Comparison of ENCODE assay signal across 21 mouse cellular contexts in genomic region chr13:60257878-60258277, GRCm38 (mm10).
DNase-seq lines count a peak whose midpoint lies in the region; ATAC-seq lines count a peak whose summit lies in the region.
"Had no signal": no experiment of that assay in that cellular context is flagged by ENCODE, and none has a peak within 500 bp of the region (broad histone marks: within the 10 kb centered on the region; RNA-seq: fewer than 3 reads in every experiment).

No protein-coding gene starts in this region.

- H3K27me3 ChIP-seq in embryonic facial prominence, embryonic 13.5 days: no peaks in the 10 kb centered on the region
- H3K27me3 ChIP-seq: hindbrain, embryonic 15.5 days; intestine, embryonic 15.5 days; megakaryocyte, embryonic 14.5 days; stomach, embryonic 15.5 days had no signal

- ATAC-seq in embryonic facial prominence, embryonic 13.5 days (ENCODE audit: insufficient number of reproducible peaks, insufficient read depth, low FRiP score, low TSS enrichment, low read depth): no peak
- ATAC-seq: intestine, embryonic 15.5 days; liver, postnatal 0 days; midbrain, embryonic 16.5 days had no signal

- H3K4me3 ChIP-seq in embryonic facial prominence, embryonic 13.5 days: no peak overlapping the region
- H3K4me3 ChIP-seq: gastrocnemius, adult 2 months; hindbrain, embryonic 15.5 days; intestine, embryonic 15.5 days; megakaryocyte, embryonic 14.5 days; stomach, embryonic 15.5 days had no signal

- H3K4me2 ChIP-seq in embryonic facial prominence, embryonic 13.5 days: no peak overlapping the region
- H3K4me2 ChIP-seq: hindbrain, embryonic 15.5 days; intestine, embryonic 15.5 days; stomach, embryonic 15.5 days had no signal

- peaks cover 50% of the 10 kb centered on the region for H3K4me1 ChIP-seq in embryonic facial prominence, embryonic 13.5 days
- H3K4me1 ChIP-seq: hindbrain, embryonic 15.5 days; megakaryocyte, embryonic 14.5 days had no signal

- peak; percentile 78 for DNase-seq in heart, adult 11 months
- no peak for DNase-seq in heart, postnatal 36 days
- peak; percentile 33 for DNase-seq in adipocyte (ENCODE audit: low spot score)
- DNase-seq in kidney, postnatal 36 days: peak; percentile 26 to 28
- no peak for DNase-seq in B cell, adult 2 months
- no peak for DNase-seq in frontal cortex, postnatal 10 days (ENCODE audit: low spot score in 2 of 2)
- DNase-seq: adrenal gland, postnatal 25 days; cerebellum, adult 11-12 months; cerebellum, postnatal 14 days; gastrocnemius, adult 2 months; heart, postnatal 4 days; liver, postnatal 0 days; right cerebral cortex, postnatal 14 days; thymus, adult 18-20 months; thymus, postnatal 4 days had no signal

- intact Hi-C loops in heart, postnatal 36 days (cut with DNase I): no loop called here

- H3K9me3 ChIP-seq in embryonic facial prominence, embryonic 13.5 days: no peaks in the 10 kb centered on the region
- H3K9me3 ChIP-seq: hindbrain, embryonic 15.5 days; intestine, embryonic 15.5 days; stomach, embryonic 15.5 days had no signal

- H3K27ac ChIP-seq in embryonic facial prominence, embryonic 13.5 days: peak overlapping the region; percentile 68
- H3K27ac ChIP-seq: hindbrain, embryonic 15.5 days; stomach, embryonic 15.5 days had no signal

- H3K9ac ChIP-seq in embryonic facial prominence, embryonic 13.5 days: no peak overlapping the region
- H3K9ac ChIP-seq: hindbrain, embryonic 15.5 days; intestine, embryonic 15.5 days; liver, postnatal 0 days; stomach, embryonic 15.5 days had no signal

- no peaks in the 10 kb centered on the region for H3K36me3 ChIP-seq in embryonic facial prominence, embryonic 13.5 days
- H3K36me3 ChIP-seq: hindbrain, embryonic 15.5 days; intestine, embryonic 15.5 days; stomach, embryonic 15.5 days had no signal

- 50% methylated on average over 3 of the region's 3 CpGs for WGBS in embryonic facial prominence, embryonic 13.5 days

Comparison
In these comparisons a context has a peak if more than half of its experiments do, and no peak if none do; other contexts are left out.
1. DNase-seq: peak in heart, adult 11 months (single experiment), adipocyte (single experiment) and kidney, postnatal 36 days (2 of 2); none in heart, postnatal 36 days (0 of 2), B cell, adult 2 months (0 of 2) and frontal cortex, postnatal 10 days (0 of 2).